Mouse (Mus musculus) frontal cortex, postnatal 10 days (tissue): ENCODE results near the gene Krtap9-5.

Experiments
- DNase-seq, 2 experiments: peaks; one replicate each; pipeline ENCODE4 v3.0.0; 2022; ENCODE audit warnings: low spot score in 2 of 2, mixed read lengths in 1 of 2

Krtap9-5 gene

DNA sequence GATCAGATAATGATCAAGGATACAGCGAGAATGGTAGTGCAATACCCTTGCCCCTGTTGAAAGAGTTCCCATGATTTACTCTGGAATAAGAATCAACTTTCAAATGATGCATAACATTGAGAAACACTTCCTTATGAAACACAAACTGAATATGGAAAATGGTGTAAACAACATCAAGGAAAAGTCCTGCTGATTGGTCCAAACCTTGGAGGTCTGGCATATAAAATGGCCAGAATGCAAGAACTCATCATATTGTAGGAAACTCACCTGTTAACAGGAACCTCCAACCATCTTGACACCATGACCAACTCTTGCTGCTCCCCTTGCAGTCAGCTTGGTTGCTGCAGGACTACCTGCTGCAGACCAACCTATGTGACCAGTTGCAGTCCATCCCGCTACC, at the start of gene Krtap9-5:
Gene Krtap9-5, plus strand, starts transcription at position 301 of the 400 bp plus-strand sequence.
- no peak for DNase-seq

DNA sequence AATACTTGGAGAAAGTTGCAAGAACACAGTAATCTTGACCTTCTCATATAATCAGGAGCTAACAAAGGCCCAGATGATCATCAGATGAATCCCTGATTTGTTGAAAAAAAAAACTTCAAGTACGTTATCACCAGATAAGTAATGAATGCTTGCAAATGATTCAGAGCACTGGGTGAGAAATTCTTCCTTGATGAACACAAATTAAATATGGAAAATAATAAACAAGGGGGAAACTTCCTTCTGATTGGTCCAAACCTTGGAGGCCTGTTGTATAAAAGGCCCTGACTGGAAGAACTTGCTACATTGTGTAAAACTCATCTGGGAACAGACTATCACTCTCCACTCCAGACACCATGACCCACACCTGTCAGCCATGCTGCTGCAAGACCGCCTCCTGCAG, 40.7 kb upstream of the Krtap9-5 start, which contains the start of gene Krtap31-1:
Gene Krtap31-1, plus strand, starts transcription at position 301 of the 400 bp plus-strand sequence.
- no peak for DNase-seq

DNA sequence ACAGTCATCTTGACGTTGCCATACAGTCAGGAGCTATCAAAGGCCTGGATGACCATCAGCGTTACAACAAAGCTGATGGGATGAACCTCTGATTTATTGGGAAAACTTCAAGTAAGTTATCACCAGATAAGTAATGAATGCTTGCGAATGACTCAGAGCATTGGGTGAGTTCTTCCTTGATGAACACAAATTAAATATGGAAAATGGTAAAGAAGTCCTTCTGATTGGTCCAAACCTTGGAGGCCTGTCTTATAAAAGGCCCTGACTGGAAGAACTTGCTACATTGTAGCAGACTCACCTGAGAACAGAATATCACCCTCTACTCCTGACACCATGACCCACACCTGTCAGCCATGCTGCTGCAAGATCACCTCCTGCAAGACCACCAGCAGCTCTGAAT, 33.8 kb upstream of the Krtap9-5 start, which contains the start of gene Gm11565:
Gene Gm11565, plus strand, starts transcription at position 301 of the 400 bp plus-strand sequence.
- DNase-seq = no peak

DNA sequence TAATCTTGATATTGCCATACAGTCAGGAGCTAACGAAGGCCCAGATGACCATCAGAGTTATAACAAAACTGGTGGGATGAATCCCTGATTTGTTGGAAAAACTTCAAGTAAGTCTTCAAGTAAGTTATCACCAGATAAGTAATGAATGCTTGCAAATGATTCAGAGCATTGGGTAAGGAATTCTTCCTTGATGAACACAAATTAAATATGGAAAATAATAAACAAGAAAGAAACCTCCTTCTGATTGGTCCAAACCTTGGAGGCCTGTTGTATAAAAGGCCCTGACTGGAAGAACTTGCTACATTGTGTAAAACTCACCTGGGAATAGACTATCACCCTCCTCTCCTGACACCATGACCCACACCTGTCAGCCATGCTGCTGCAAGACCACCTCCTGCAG, 12.3 kb upstream of the Krtap9-5 start, which contains the start of gene Krtap31-2:
Gene Krtap31-2, plus strand, starts transcription at position 301 of the 400 bp plus-strand sequence.
- no peak for DNase-seq

DNA sequence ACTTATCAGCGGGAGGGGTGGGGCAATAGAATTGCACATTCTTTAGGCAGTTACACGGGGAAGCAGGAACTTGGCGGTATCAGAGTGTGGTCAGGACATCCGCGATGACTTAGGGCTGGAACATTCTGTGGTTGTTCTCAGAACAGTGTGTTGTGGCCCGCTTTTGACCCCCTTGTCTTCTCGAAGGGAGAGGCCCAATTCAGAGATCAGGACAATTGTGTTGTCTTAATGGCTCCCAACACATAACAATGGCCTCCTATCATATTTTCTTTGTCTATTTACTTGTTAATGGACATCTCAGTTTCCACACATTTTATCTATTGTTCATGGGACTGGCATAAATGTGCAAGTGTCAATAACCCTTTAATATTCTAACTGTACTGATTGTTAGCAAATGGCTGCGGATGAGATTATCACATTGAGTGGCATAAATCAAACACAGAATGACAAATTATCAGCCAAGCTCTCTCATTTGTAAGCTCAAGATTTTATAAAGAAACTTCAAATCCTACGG, 10.5 kb upstream of the Krtap9-5 start:
- DNase-seq = no peak

DNA sequence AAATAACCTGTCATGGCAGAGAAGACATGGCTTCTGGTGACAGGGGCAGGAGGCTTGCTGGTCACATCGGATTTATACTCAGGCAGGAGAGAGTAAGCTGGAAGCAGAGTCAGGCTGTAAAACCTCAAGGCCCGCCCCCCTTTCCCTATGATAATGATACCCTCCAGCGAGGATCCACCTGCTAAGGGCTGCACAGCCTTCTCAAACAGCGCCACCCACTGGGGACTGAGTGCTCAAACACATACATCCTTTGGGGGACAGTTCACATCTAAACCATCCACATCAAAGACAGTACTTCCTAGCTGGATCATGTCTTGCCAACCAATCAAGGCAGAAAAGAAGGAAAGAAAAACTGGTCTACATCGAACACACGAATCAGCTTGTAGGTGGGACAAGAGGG, 15.9 kb downstream of the Krtap9-5 start:
- no peak for DNase-seq

DNA sequence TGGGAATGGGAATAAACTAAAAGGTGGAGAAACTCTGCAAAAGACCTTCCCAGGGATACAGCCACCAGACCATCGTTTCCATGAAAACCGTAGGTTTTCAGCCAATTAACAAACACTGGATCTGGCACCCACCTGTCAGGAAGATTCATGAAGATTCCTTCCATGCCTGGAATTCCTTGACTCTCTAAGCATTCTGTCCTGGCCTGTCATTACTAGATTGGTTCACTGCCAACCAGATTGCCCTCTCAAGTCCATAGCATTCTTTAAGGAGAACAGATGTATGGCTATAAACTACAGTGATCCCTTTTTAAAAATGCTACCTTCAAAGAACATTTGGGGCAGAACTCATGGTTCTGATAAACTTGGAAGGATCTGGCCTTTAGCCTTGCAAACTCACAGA, 17.7 kb downstream of the Krtap9-5 start:
- no peak for DNase-seq

DNA sequence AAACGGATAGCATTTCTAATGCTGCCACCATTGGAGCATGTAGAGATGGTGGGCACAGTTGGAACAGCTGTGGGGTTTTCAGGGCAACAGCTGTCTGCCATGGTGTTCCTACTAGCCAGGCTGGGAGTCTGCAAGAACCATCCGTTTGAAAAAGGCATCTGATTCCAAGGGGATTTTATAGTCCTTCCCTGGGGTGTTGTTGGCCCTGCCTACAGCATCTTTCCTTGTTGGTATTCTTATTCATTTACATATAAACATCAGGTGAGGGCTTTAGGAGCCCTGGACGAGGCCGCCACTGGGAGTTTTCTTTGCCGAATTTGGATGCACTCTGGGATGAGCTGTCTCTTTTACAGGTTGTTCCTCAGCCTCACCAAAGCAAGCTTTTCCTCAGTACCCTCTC, 30.7 kb downstream of the Krtap9-5 start, which contains the start of gene Krtap29-1:
Gene Krtap29-1, minus strand, starts transcription at position 101 of the 400 bp plus-strand sequence.
- DNase-seq = no peak

DNA sequence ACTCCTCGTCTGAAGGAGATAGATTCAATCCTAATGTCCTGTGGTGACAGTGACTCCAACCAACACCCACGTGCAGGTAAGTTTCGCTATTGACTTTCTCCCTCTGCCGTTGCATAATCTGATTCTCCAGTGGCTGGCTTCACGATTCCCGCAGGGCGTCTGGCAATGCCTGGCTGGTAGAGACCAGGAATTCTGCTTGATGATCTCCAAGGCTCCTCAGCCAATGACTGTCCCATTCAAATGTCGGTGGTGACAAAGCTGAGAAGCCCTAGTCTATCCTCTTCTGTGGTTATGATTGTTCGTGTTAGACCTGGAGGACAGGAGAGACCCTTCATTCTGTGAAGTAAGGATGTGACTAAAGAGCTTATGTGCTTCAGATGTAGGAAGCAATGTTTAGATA, 34.5 kb downstream of the Krtap9-5 start:
- DNase-seq = no peak

DNA sequence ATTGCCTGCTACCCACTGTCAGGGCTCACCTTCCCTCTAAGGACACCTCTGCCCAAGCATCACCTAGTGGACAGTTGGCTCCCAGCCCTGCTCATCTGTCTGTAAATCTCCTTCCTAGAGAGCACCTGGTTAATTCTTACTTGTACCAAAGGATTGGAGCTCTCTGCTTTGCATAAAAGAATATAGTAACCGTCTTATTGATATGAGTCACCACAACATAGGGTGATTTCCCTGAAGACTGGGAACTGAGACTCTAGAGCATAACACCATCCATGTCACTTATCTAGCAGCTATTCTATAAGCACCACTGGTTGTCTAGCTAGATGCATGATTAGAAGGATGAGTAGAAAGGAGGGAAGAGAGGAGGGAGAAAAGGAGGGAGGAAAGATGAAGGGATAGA, 35.2 kb downstream of the Krtap9-5 start:
- no peak for DNase-seq

DNA sequence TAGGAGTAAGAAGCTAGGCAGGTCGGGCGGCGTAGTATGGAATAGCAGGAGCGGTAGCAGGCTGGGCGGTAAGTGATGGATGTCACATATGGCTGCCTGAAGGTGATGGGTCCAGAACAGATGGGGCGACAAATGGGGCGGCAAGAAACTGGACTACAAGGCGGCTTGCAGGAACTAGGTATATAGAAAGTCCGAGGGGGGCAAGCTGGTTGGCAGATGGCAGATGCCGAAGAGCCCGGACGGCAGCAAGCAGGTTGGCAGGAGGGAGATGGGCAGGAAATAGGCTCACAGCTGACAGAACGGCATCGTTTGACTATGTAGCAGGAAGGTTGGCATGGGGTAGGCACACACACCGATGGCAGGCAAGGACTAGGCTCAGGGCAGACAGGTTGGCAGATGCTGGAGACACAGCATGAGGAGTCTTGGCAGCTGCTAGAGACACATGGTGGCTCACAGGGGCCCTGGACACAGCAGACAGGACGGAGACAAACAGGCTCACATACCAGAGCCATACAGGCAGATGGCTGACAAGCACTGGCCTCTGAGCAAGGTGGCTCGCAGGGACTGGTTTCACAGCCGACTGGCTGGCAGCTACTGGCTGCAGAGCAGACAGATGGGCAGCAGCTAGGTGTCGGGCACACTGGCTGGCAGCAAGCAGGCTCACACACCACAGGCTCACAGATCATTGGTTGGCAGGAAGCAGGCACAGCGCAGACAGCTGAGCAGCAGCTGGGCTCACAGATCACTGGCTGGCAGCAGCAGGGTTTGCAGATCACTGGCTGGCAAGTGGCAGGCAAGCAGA, 37.2 kb downstream of the Krtap9-5 start:
- DNase-seq = peak; percentile 43 to 67

DNA sequence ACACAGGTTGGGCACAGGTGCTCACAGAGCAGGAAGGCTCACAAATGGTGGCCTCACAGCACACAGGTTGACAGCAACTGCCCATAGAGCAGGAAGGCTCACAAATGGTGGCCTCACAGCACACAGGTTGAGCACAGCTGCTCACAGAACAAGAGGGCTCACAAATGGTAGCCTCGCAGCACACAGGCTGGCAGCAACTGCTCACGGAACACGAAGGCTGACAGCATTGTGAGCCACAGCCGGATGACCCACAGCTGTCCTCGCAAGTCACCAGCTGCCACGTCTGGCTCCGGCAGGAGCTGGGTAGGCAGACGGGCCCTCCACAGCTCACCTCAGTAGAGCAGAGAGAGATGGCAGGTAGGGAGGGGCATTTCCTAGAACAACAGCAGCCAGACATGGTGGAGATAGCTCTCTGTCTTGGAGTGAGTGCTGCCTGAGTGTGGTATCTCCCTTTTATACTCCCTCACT, 37.9 kb downstream of the Krtap9-5 start, which contains the start of gene Krtap16-1:
Gene Krtap16-1, minus strand, starts transcription at position 418 of the 468 bp plus-strand sequence.
- no peak for DNase-seq

DNA sequence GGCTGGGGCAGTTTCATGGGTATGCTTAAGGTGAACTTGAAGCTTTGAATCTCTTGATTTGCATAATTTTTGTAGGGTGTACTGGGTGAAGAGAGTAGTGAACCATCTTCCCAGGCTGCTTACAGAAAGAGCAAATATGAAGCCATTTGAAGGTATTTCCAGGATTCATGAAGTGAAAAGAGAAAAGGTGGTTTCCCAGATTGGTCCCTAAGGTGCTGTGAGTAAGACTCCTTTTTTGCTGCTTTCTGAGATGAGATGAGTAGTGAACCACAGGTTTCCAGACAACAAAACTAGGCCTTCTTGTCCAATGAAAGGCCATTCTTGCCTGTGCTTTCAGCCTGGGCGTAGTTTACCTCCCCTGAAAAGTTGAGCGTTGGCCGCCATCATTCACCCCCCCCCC, 40.3 kb downstream of the Krtap9-5 start:
- no peak for DNase-seq

DNA sequence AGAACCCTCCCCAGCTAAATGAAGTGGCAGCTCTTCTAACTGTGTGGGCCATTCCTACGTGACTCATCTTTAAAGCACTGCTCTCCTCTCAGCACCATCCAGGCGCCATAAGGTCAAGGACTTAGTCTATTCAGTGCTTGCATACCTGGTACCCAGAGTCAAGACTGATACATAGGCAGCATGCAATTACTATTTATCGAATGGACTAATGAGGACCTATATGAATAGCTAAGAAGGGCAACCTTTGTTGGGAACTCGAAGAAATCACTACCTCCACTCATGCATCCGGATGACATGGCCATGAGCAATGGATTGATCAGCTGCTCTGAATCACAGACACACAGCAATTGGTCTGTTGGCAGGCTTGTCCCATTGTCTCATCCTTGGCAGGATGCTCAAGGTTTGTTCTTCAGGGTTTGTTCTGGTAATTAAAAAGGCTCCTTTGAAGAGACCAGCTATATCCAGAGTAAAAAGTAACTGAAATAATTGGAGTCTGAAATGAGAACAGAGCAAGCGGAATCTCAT, 41.7 kb downstream of the Krtap9-5 start:
- no peak for DNase-seq

DNA sequence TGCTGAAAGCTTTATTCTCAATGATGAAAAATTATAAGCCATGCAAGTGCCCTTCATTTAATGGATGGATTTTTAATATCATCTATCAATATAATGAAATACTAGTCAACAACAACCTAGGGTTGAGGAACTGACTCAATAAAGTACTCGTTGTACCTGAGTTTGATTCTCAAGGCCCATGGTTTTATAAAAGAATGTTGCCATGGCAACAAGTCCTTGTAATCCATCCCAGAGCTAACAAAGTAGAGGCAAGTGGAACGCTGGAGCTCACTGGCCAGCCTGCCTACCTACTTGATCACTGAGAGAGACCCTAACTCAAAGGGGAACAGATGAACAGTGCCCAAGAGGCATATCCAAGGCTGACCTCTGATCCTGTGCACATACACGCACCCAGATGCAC, 42.3 kb downstream of the Krtap9-5 start:
- DNase-seq = no peak

DNA sequence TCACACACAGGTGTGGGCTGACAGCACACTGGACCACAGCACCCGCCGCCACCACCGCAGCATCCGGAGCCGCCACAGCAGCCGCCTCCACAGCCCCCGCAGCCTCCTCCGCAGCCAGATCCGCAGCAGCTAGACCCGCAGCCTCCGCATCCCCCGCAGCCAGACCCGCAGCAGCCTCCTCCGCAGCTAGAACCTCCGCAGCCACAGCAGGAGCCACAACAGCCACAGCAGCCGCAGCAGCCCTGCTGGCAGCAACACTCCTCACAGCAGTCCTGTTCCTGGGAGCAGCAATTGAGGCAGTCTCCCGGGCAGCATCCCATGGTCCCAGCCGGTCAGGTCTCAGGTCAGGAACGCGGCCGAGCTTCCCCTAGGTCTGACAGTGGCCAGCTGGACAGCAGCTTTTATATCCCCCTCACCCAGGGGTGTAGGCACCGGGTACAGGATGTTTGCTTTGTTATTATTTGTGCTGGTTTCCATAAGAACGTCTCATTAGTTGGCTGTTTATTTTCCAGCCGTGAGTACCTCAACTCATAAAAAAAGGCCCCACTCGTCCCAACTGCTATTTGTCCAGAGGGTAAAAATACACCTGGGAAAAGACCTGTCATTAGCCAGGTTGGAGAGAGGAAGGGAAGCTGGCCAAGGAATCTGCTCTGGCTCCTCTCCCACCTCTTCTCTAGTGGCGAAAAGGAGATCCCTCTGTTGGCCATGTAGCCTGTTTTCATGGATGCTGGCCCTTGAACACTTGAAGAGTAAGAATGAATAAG, 45.5 kb downstream of the Krtap9-5 start, which contains the start of gene Krtap17-1:
Gene Krtap17-1, minus strand, starts transcription at position 375 of the 764 bp plus-strand sequence.
- no peak for DNase-seq

DNA sequence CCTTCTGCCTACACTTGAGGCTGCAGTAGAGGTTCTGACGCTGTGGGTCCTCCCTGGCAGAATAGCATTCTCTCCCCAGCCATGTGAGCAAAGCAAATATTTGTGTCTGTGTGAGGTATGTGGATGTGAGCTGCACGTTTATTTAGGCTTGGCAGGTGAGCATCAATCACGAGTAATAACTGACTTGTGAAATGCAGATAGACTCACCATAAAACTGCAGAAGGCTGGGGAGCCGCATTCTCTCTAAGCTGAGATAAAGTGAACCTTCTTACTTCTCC, 46.0 kb downstream of the Krtap9-5 start:
- no peak for DNase-seq

DNA sequence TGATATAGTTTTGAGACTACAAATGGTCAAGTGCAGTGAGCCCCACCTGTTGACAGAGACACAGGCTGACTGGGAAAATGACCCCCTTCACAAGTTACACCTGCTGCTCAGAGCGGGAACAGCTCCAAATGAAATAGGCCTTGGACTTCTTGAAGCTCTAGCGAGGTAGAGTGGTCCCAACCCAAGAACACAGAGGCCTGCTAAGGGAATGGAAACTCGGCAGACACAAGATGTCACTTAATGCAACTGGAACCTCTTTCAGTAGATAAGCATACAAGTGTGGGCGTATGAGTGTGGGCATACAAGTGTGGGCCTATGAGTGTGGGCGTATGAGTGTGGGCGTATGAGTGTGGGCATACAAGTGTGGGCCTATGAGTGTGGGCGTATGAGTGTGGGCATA, 50.8 kb downstream of the Krtap9-5 start:
- DNase-seq = no peak
